Mouse (Mus musculus) embryonic facial prominence, embryonic 14.5 days (tissue): ENCODE data around the gene 3110082J24Rik. TPM values are rescaled to one million over a fixed set of nuclear protein-coding genes. Genes with fewer than 3 reads are reported as not detected.

ENCODE experiments used
- ATAC-seq: fragments of 200-750 bp; cut with Nextera tagmentation; 2 replicates; pipeline ENCODE4 v1.8.0; 2017; ENCODE audit warnings: low read depth, moderate number of reproducible peaks, moderate TSS enrichment
- DNase-seq: peaks from one replicate; pipeline ENCODE4 v3.0.0-alpha.2; 2015; ENCODE audit warnings: low spot score
- H3K27ac ChIP-seq: fragments of 300-500 bp; sonication (generic); replicated peaks from 2 replicates; pipeline ENCODE4 v1.5.1; 2014; ENCODE audit warnings: low read depth, mild to moderate bottlenecking, low read length, moderate library complexity
- H3K27me3 ChIP-seq: fragments of 300-500 bp; sonication (generic); replicated peaks from 2 replicates; pipeline ENCODE4 v1.6.1; 2014; ENCODE audit warnings: low read length; ENCODE audit not compliant: control insufficient read depth, insufficient read depth
- H3K36me3 ChIP-seq: fragments of 300-500 bp; sonication (generic); 2 replicates; pipeline ENCODE4 v1.6.1; 2014; ENCODE audit warnings: low read length, mixed read lengths; ENCODE audit not compliant: control insufficient read depth, insufficient read depth
- H3K4me1 ChIP-seq: fragments of 300-500 bp; sonication (generic); 2 replicates; pipeline ENCODE4 v1.6.1; 2014; ENCODE audit warnings: antibody characterized with exemption, low read length; ENCODE audit not compliant: control insufficient read depth, insufficient read depth
- H3K4me2 ChIP-seq: fragments of 300-500 bp; sonication (generic); 2 replicates; pipeline ENCODE4 v1.6.1; 2014; ENCODE audit warnings: low read depth, mild to moderate bottlenecking, low read length, moderate library complexity, mixed read lengths
- H3K4me3 ChIP-seq: fragments of 300-500 bp; sonication (generic); 2 replicates; pipeline ENCODE4 v1.5.1; 2014; ENCODE audit warnings: low read depth, mild to moderate bottlenecking, low read length
- H3K9ac ChIP-seq: fragments of 300-500 bp; sonication (generic); 2 replicates; pipeline ENCODE4 v1.6.1; 2014; ENCODE audit warnings: low read depth, mild to moderate bottlenecking, low read length, moderate library complexity, mixed read lengths
- H3K9me3 ChIP-seq: fragments of 300-500 bp; sonication (generic); 2 replicates; pipeline ENCODE4 v1.6.1; 2016; ENCODE audit warnings: low read length; ENCODE audit not compliant: control insufficient read depth
- WGBS: fragments of 180-500 bp; shearing (Covaris S2); extraction: QIAGEN DNeasy Blood & Tissue Kit; methylation state at CpG from one replicate; pipeline ENCODE4 v1.1.7; 2014; 5-methylcytosine and 5-hydroxymethylcytosine counted together
- polyA plus RNA-seq: library from polyadenylated mRNA; unstranded; fragments of >200 nt; fragmentation: Nextera tagmentation; extraction: Ambion mirVana; gene quantifications from 2 replicates; pipeline ENCODE4 v1.2.1, GENCODE M21; 2014

The 3110082J24Rik gene
- polyA plus RNA-seq, 1 experiment from 2014 or later, result not detected

- Histone ChIP-seq H3K4me3 (no peak overlapping the region), H3K27ac (no peak overlapping the region), H3K36me3 (0 out of 2 replicates have a peak, but pooled peaks cover 5% of the 10 kb centered on the region), H3K4me1 (peaks cover 16% of the 10 kb centered on the region; the same call in 1 of the 2 replicates), H3K9me3 (no peaks in the 10 kb centered on the region), H3K9ac (no peak overlapping the region), H3K4me2 (no peak overlapping the region), H3K27me3 (peaks cover 58% of the 10 kb centered on the region)
- ATAC-seq (no peak), DNase-seq (no peak)
- 92% methylated on average over 3 of the region's 3 CpGs for WGBS
Observed at GRCm38 (mm10) chr5:30112533-30113068, 6.7 kb upstream of the 3110082J24Rik start.

DNA sequence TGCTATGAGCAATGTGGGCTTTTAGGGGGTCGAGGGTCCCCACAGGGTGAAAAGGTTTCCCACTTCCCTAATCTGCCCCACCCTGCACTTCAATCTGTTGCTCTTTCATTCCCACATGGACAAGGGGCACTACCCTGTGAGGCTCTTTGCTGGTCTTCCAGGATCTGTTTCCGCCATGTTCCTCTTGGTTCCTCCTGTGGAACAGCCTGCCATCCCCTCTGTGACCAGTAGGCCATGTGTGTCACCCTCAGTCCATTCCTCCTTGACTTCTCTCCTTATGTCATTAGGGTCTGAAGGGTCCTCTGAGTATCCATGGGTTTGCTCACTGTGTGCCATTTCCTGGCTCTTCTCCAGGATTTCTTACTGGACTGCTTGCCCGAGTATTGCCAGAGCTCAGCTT lies 5.9 kb upstream of the 3110082J24Rik start:
- no peak overlapping the region for H3K4me3 ChIP-seq
- H3K9me3 ChIP-seq, result no peaks in the 10 kb centered on the region
- 71% methylated on average over 3 of the region's 3 CpGs for WGBS
- H3K27ac ChIP-seq, result no peak overlapping the region
- DNase-seq (no peak), ATAC-seq (no peak)
- peaks cover 16% of the 10 kb centered on the region; the same call in 1 of the 2 replicates for H3K4me1 ChIP-seq
- H3K36me3 ChIP-seq, result 0 out of 2 replicates have a peak, but pooled peaks cover 2% of the 10 kb centered on the region
- peaks cover 67% of the 10 kb centered on the region for H3K27me3 ChIP-seq
- peak overlapping the region; percentile 49; the same call in 1 of the 2 replicates for H3K4me2 ChIP-seq
- H3K9ac ChIP-seq, result no peak overlapping the region

GRCm38 (mm10) chr5:30111126-30111525 lies 5.2 kb upstream of the 3110082J24Rik start:
- no peak overlapping the region for H3K27ac ChIP-seq
- H3K9me3 ChIP-seq, result no peaks in the 10 kb centered on the region
- ATAC-seq (no peak; the same call in 1 of the 2 replicates), DNase-seq (no peak)
- peaks cover 73% of the 10 kb centered on the region for H3K27me3 ChIP-seq
- H3K36me3 ChIP-seq, result no peaks in the 10 kb centered on the region
- H3K4me1 ChIP-seq, result peaks cover 16% of the 10 kb centered on the region; the same call in 1 of the 2 replicates
- H3K9ac ChIP-seq, result peak overlapping the region; percentile 38
- WGBS, result 3% methylated on average over 12 of the region's 18 CpGs
- H3K4me2 ChIP-seq, result peak overlapping the region; percentile 49
- H3K4me3 ChIP-seq, result peak overlapping the region; percentile 17

- Histone ChIP-seq H3K9me3 (no peaks in the 10 kb centered on the region), H3K27ac (no peak overlapping the region), H3K9ac (peak overlapping the region; percentile 38), H3K4me2 (peak overlapping the region; percentile 49), H3K4me1 (peaks cover 16% of the 10 kb centered on the region; the same call in 1 of the 2 replicates), H3K4me3 (peak overlapping the region; percentile 17), H3K27me3 (peaks cover 79% of the 10 kb centered on the region), H3K36me3 (no peaks in the 10 kb centered on the region)
- DNase-seq (no peak), ATAC-seq (no peak)
- 15% methylated on average over 19 of the region's 22 CpGs for WGBS
Observed at GRCm38 (mm10) chr5:30110371-30111060, 4.6 kb upstream of the 3110082J24Rik start.

DNA sequence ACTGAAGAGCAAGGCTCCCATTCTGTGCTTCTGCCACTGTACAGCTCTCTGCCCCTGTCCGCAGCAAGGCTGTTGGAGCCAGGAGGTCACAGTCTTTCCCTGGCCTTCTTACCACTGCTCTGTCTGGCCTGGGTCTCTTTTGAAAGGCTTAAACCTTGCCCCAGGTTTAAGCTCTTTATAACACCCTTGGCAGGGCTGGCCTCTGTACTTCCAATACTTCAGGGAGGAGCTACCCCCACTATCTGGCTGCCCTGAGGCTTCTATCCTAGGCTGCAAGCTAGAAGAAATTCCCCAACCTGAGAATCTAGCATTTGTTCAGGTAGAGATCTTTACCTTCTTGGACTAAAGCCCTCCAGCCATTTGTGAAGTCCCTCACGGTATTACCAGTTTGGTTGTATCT lies 4.0 kb upstream of the 3110082J24Rik start:
- ATAC-seq (no peak), DNase-seq (no peak)
- Histone ChIP-seq H3K36me3 (no peaks in the 10 kb centered on the region), H3K4me2 (no peak overlapping the region), H3K9me3 (no peaks in the 10 kb centered on the region), H3K27me3 (peaks cover 80% of the 10 kb centered on the region), H3K4me3 (no peak overlapping the region), H3K27ac (no peak overlapping the region), H3K4me1 (peaks cover 15% of the 10 kb centered on the region; the same call in 1 of the 2 replicates), H3K9ac (no peak overlapping the region)
- 54% methylated on average over 2 of the region's 2 CpGs for WGBS

DNA sequence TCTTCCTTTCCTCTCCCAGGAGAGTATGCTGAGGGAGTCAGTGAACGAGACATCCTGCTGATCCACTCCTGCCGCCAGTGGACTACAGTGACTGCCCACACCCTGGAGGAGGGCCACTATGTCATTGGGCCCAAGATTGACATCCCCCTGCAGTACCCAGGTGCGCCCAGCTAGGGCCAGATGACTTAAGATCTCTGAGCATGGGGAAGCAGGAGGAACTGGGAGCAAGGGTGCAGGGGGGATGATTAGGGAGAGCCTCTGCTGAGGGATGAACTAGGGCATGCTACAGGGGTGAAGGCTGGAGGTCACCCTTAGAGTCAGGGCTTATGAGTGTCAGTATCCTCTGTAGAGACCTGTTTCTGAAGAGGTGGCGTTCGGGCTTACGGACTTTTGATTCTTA lies 2.3 kb upstream of the 3110082J24Rik start:
- H3K4me3 ChIP-seq, result no peak overlapping the region
- ATAC-seq (no peak), DNase-seq (no peak)
- no peaks in the 10 kb centered on the region for H3K36me3 ChIP-seq
- no peak overlapping the region for H3K9ac ChIP-seq
- no peak overlapping the region for H3K27ac ChIP-seq
- H3K27me3 ChIP-seq, result peaks cover 80% of the 10 kb centered on the region
- 62% methylated on average over 6 of the region's 6 CpGs for WGBS
- no peaks in the 10 kb centered on the region for H3K9me3 ChIP-seq
- H3K4me1 ChIP-seq, result peaks cover 12% of the 10 kb centered on the region; the same call in 1 of the 2 replicates
- no peak overlapping the region for H3K4me2 ChIP-seq

- H3K4me3 ChIP-seq, result no peak overlapping the region
- ATAC-seq (no peak), DNase-seq (no peak)
- no peaks in the 10 kb centered on the region for H3K9me3 ChIP-seq
- H3K36me3 ChIP-seq, result no peaks in the 10 kb centered on the region
- no peak overlapping the region for H3K4me2 ChIP-seq
- H3K4me1 ChIP-seq, result peaks cover 12% of the 10 kb centered on the region; the same call in 1 of the 2 replicates
- H3K27me3 ChIP-seq, result peaks cover 78% of the 10 kb centered on the region
- H3K9ac ChIP-seq, result no peak overlapping the region
- 9% methylated on average over 5 of the region's 5 CpGs for WGBS
- H3K27ac ChIP-seq, result no peak overlapping the region
Observed at GRCm38 (mm10) chr5:30107611-30108041, 1.7 kb upstream of the 3110082J24Rik start.

- no peaks in the 10 kb centered on the region for H3K9me3 ChIP-seq
- H3K4me1 ChIP-seq, result peaks cover 12% of the 10 kb centered on the region; the same call in 1 of the 2 replicates
- peaks cover 73% of the 10 kb centered on the region for H3K27me3 ChIP-seq
- no peak overlapping the region for H3K9ac ChIP-seq
- no peaks in the 10 kb centered on the region for H3K36me3 ChIP-seq
- no peak for DNase-seq
- no peak overlapping the region for H3K4me2 ChIP-seq
- no peak for ATAC-seq
- no peak overlapping the region for H3K4me3 ChIP-seq
- H3K27ac ChIP-seq, result no peak overlapping the region
- 9% methylated on average over 7 of the region's 7 CpGs for WGBS
Observed at GRCm38 (mm10) chr5:30107186-30107585, 1.3 kb upstream of the 3110082J24Rik start.
